Mouse (Mus musculus) brown adipose tissue, adult 24 weeks (tissue): ENCODE measurements around the gene Scrt2. TPM values are rescaled to one million over a fixed set of nuclear protein-coding genes. Genes with fewer than 3 reads are reported as not detected.

ENCODE experiments used
- H3K27ac ChIP-seq: fragments of 200-500 bp; replicated peaks from 2 replicates; pipeline ENCODE4 v1.5.1; 2012; ENCODE audit warnings: low read depth, mild to moderate bottlenecking, low read length
- H3K4me1 ChIP-seq: fragments of 200-500 bp; 2 replicates; pipeline ENCODE4 v1.6.1; 2012; ENCODE audit warnings: low read length, mixed read lengths; ENCODE audit not compliant: control insufficient read depth, insufficient read depth, insufficient read length
- H3K4me3 ChIP-seq: fragments of 200-500 bp; 2 replicates; pipeline ENCODE4 v1.5.1; 2012; ENCODE audit warnings: low read depth, mild to moderate bottlenecking, low read length, moderate library complexity; ENCODE audit not compliant: insufficient read depth
- polyA plus RNA-seq: library from polyadenylated mRNA; stranded (reverse); fragments of >200 nt; gene quantifications from 2 replicates; pipeline ENCODE4 v1.2.4, GENCODE M21; 2012; ENCODE audit not compliant: missing spikeins, insufficient read depth, insufficient read length

The Scrt2 gene
- polyA plus RNA-seq, 1 experiment, result not detected

DNA sequence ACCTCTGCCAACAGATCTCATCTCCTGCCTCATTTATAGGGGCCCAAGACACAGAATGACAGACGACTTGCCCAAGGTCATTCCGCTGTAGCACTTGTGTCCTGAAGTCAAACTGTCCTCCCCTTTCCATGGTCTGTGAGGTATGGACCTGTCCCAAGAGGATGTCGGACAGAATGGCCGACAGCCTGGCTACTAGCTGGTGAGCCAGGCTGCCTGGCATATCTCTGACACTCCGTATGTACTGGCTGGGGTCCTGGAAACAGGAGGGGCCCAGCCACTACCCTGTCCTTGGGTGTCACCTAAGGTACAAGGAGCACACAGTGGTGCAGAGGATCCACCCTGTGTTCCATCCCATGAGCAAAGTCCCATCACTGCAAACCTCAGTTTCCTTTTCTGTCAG lies 9.2 kb downstream of the Scrt2 start:
- Histone ChIP-seq H3K4me1 (no peaks in the 10 kb centered on the region), H3K27ac (no peak overlapping the region), H3K4me3 (no peak overlapping the region)

DNA sequence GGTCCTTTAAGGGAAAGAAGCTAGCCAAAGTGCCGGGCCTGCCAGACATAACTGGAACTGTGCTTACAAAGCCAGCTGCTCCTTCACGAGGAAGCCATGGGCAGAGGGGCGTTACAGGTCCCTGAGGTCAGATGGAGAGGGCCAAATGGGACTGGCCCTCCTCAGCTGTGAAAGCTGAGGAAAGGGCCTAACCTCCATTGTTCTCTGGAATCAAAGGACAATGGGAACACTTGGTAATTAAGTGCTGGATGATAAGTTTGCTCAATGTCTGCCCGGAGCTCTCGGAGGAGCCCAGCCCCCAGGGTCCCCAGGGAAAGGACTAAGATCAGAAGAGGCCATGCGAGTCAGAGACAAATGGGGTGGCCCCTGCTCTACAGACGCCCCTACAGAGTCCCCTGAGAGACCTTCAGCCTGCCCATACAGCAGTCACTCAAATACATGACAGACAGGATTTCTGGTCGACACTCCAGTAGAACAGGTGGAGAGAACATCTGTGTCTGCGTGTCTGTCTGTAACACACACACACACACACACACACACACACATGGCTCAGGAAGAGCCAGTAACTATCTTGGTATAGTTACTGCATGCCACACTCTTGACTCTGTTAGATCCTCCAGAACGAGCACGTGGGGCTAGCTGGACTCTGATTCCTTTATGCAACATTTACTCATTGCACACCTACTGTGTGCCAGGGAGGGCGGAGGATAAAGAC lies 10.2 kb downstream of the Scrt2 start:
- Histone ChIP-seq H3K4me3 (no peak overlapping the region), H3K4me1 (no peaks in the 10 kb centered on the region), H3K27ac (no peak overlapping the region)

- 0 out of 2 replicates have a peak overlapping the region, but pooled peaks have one; percentile 16 for H3K4me3 ChIP-seq
- H3K4me1 ChIP-seq, result no peaks in the 10 kb centered on the region
- no peak overlapping the region for H3K27ac ChIP-seq
Observed at GRCm38 (mm10) chr2:152092927-152093326, 11.6 kb downstream of the Scrt2 start.

DNA sequence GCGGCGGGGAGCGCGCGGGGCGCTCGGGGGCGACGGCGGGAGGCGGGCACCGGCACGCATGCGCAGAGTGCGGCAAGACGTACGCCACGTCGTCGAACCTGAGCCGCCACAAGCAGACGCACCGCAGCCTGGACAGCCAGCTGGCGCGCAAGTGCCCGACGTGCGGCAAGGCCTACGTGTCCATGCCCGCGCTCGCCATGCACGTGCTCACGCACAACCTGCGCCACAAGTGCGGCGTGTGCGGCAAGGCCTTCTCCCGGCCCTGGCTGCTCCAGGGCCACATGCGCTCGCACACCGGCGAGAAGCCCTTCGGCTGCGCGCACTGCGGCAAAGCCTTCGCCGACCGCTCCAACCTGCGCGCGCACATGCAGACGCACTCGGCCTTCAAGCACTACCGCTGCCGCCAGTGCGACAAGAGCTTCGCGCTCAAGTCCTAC lies 12.0 kb downstream of the Scrt2 start:
- H3K27ac ChIP-seq, result no peak overlapping the region

DNA sequence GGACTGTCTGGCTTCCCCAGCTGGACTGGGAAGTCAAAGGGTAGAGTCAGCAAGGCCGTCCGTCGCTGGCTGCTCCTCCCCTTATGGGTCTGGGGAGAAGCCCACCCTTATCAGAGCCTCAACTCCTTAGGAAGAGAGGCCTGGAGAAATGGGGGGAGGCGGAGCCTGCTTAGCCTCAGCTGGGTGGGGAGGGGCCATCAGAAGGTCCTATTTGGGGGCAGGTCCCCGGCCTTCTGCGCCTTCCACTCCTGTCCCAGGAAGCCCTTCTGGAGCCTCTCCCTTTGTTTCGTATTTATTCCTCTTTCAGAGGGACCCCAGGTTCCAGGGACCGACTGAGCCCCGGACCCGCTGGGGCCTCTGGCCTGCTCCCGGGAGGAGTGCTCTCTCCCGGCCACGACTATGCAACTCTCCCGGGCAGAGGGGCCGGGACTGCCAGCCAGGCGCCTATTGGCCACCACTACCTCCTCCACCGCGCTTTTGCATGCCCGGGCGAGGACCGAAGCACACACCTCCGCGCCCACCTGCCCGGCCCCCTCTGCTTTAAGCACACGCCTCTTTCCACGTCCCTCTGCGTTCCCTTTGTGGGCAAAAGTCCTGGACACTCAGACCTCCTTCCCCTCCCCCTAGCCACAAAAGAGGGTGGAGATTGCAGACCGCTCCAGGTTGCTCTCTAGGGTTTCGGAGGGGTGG lies 13.7 kb downstream of the Scrt2 start:
- H3K4me3 ChIP-seq, result no peak overlapping the region
- no peaks in the 10 kb centered on the region for H3K4me1 ChIP-seq
- no peak overlapping the region for H3K27ac ChIP-seq

More for the DNA sequence above, 12.0 kb downstream of the Scrt2 start:
- Histone ChIP-seq H3K4me1 (no peaks in the 10 kb centered on the region), H3K4me3 (peak overlapping the region; percentile 26; the same call in 1 of the 2 replicates)

- H3K4me1 ChIP-seq, result no peaks in the 10 kb centered on the region
- H3K4me3 ChIP-seq, result no peak overlapping the region
- no peak overlapping the region for H3K27ac ChIP-seq
Observed at GRCm38 (mm10) chr2:152096922-152097321, 15.6 kb downstream of the Scrt2 start.

DNA sequence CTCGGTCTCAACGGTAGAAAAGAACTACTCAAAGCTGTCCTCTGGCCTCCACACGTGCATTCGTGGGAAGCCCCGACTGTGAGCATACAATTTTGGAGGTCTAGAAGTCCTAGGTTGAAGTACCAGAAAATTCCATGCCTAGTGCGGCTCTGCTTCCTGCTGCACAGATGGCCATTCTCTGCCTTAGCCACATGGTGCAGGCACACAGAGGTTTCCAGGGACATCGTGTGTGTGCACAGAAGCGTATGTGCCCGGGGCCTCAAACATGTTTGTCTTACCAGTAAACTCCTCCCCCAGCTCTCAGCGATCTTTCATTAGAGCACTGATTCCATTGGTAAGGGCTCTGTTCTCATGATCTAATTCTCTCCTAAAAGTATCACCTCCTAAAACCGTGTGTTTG lies 16.6 kb downstream of the Scrt2 start:
- no peak overlapping the region for H3K4me3 ChIP-seq
- no peak overlapping the region for H3K27ac ChIP-seq
- H3K4me1 ChIP-seq, result no peaks in the 10 kb centered on the region

- no peak overlapping the region for H3K27ac ChIP-seq
- no peaks in the 10 kb centered on the region for H3K4me1 ChIP-seq
- no peak overlapping the region for H3K4me3 ChIP-seq
Observed at GRCm38 (mm10) chr2:152099538-152099937, 18.2 kb downstream of the Scrt2 start.

DNA sequence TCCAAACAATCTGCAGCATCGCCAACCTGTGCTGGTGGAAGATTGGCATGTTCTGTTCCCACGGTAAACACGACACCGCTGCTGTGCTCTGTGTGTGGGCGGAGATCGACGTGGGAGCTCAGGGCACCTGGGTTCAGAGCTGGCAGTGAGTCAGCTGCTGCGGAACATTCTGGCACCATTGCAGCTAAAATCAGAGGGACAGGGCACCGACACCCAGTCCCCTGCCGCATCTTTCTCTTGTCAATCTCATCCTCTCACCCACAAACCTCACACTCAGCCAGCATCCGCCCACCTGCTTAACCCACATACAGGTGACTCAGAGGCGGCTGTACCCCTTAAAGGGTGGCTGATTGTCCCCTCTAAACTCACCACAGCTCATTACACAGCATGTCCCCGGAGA lies 20.4 kb downstream of the Scrt2 start:
- H3K4me1 ChIP-seq, result peaks cover 7% of the 10 kb centered on the region; the same call in 1 of the 2 replicates
- H3K27ac ChIP-seq, result no peak overlapping the region
- H3K4me3 ChIP-seq, result no peak overlapping the region

DNA sequence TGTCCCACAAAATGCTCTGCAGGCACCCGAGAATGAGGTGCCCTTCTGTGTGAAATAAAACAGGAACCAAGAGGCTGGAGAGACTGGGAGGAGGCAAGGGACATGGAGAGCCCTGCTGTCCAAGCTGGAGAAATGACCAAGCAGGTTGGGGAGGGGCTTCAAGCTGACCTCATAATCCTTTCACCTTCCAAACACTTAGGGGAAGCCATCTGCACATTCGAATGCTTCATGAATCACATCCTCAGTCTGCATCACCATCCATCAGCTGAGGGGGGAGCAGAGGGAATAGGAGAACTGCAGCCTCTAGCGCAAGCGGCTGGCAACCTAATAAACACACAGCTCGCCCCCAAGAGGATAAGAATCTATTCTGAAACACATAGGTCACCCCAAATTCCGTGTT lies 21.0 kb downstream of the Scrt2 start:
- Histone ChIP-seq H3K4me1 (peaks cover 7% of the 10 kb centered on the region; the same call in 1 of the 2 replicates), H3K4me3 (no peak overlapping the region), H3K27ac (no peak overlapping the region)

- Histone ChIP-seq H3K4me3 (peak overlapping the region; percentile 77), H3K27ac (peak overlapping the region; percentile 59), H3K4me1 (peaks cover 7% of the 10 kb centered on the region; the same call in 1 of the 2 replicates)
Observed at GRCm38 (mm10) chr2:152104711-152105317, 23.5 kb downstream of the Scrt2 start.

GRCm38 (mm10) chr2:152105318-152106224 lies 24.2 kb downstream of the Scrt2 start, which contains the start of gene Srxn1:
Srxn1 (plus strand) TSS chr2:152105516.
- Histone ChIP-seq H3K4me1 (peaks cover 7% of the 10 kb centered on the region; the same call in 1 of the 2 replicates), H3K27ac (peak within 1 kb of the TSS; percentile 92), H3K4me3 (peak within 1 kb of the TSS; percentile 77)

GRCm38 (mm10) chr2:152106225-152106595 lies 24.9 kb downstream of the Scrt2 start:
- 0 out of 2 replicates have a peak overlapping the region, but pooled peaks have one; percentile 9 for H3K27ac ChIP-seq

GRCm38 (mm10) chr2:152106597-152106996 lies 25.3 kb downstream of the Scrt2 start:
- Histone ChIP-seq H3K4me3 (peak overlapping the region; percentile 77), H3K27ac (no peak overlapping the region), H3K4me1 (peaks cover 7% of the 10 kb centered on the region; the same call in 1 of the 2 replicates)

More at GRCm38 (mm10) chr2:152106225-152106595, 24.9 kb downstream of the Scrt2 start:
- Histone ChIP-seq H3K4me3 (peak overlapping the region; percentile 77), H3K4me1 (peaks cover 7% of the 10 kb centered on the region; the same call in 1 of the 2 replicates)
